Mouse (Mus musculus) liver, embryonic 14.5 days (tissue): ENCODE results near the gene Rps11.

Experiments
- CTCF ChIP-seq: IDR thresholded peaks from 2 replicates; pipeline ENCODE4 v1.5.1; 2016; ENCODE audit warnings: antibody characterized with exemption, low read depth, control low read depth
- EP300 ChIP-seq: IDR thresholded peaks from 2 replicates; pipeline ENCODE4 v1.6.1; 2016; ENCODE audit warnings: antibody characterized with exemption, low read depth

DNA sequence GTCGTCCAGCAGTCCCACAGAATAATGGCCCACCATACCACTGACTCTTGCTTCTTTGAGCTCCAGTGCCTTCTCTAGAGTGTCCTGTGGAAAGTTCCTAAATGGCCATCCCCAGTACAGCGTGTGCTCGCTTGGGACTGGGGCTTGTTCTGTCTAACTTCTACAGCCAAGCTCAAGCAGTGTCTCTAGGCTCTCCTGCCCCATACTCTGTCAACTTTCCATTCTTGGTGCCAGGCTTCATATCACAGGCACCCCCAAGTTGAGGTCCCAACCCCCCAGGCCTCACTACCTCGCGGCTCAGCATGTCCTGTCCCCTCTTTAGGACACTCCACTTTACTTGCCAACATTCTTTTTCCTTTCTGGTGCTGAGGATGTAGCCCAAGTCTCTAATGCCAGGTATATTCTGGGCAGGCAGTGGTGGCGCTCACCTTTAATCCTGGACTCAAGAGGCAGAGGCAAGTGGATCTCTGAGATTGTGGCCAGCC, 36.1 kb upstream of the Rps11 start:
- no peak for TF ChIP-seq CTCF
- TF ChIP-seq EP300: no peak
